Mouse (Mus musculus) hindbrain, embryonic 11.5 days (tissue): ENCODE data around the gene Gpr137b. TPM values are rescaled to one million over a fixed set of nuclear protein-coding genes. Genes with fewer than 3 reads are reported as not detected.
"Not testable (repeated sequence)": the region's sequence is repeated elsewhere in the genome, so short reads cannot be mapped to it uniquely, and the experiment has no call there.

Source experiments
- ATAC-seq: fragments of 200-750 bp; cut with Nextera tagmentation; 2 replicates; pipeline ENCODE4 v1.8.0; 2017; ENCODE audit warnings: mild to moderate bottlenecking, moderate TSS enrichment, moderate library complexity; ENCODE audit not compliant: low FRiP score
- DNase-seq: peaks from one replicate; pipeline ENCODE4 v3.0.0-alpha.2; 2015; ENCODE audit warnings: low spot score
- H3K27ac ChIP-seq: fragments of 300-500 bp; sonication (generic); 2 replicates; pipeline ENCODE4 v1.5.1; 2014; ENCODE audit warnings: mild to moderate bottlenecking, low read depth, low read length
- H3K27me3 ChIP-seq: fragments of 300-500 bp; sonication (generic); 2 replicates; pipeline ENCODE4 v1.6.1; 2014; ENCODE audit warnings: mild to moderate bottlenecking, low read length, moderate library complexity, mixed read lengths; ENCODE audit not compliant: control insufficient read depth, insufficient read depth
- H3K36me3 ChIP-seq: fragments of 300-500 bp; sonication (generic); 2 replicates; pipeline ENCODE4 v1.6.1; 2014; ENCODE audit warnings: mild to moderate bottlenecking, low read length, moderate library complexity, mixed read lengths; ENCODE audit not compliant: control insufficient read depth, insufficient read depth
- H3K4me1 ChIP-seq: fragments of 300-500 bp; sonication (generic); replicated peaks from 2 replicates; pipeline ENCODE4 v1.6.1; 2014; ENCODE audit warnings: low read length, mixed read lengths; ENCODE audit not compliant: control insufficient read depth, insufficient read depth
- H3K4me2 ChIP-seq: fragments of 300-500 bp; sonication (generic); replicated peaks from 2 replicates; pipeline ENCODE4 v1.6.1; 2014; ENCODE audit warnings: mild to moderate bottlenecking, low read depth, low read length
- H3K4me3 ChIP-seq: fragments of 300-500 bp; sonication (generic); 2 replicates; pipeline ENCODE4 v1.5.1; 2014; ENCODE audit warnings: low read depth, low read length
- H3K9ac ChIP-seq: fragments of 300-500 bp; sonication (generic); 2 replicates; pipeline ENCODE4 v1.6.1; 2014; ENCODE audit warnings: low read depth, low read length
- H3K9me3 ChIP-seq: fragments of 300-500 bp; sonication (generic); 2 replicates; pipeline ENCODE4 v1.6.1; 2016; ENCODE audit warnings: low read length; ENCODE audit not compliant: control insufficient read depth
- WGBS: fragments of 180-500 bp; shearing (Covaris S2); extraction: QIAGEN DNeasy Blood & Tissue Kit; methylation state at CpG from one replicate; pipeline ENCODE4 v1.1.7; 2014; 5-methylcytosine and 5-hydroxymethylcytosine counted together
- polyA plus RNA-seq: library from polyadenylated mRNA; unstranded; fragments of >200 nt; fragmentation: Nextera tagmentation; extraction: Ambion mirVana; gene quantifications from 2 replicates; pipeline ENCODE4 v1.2.1, GENCODE M21; 2014

Gpr137b gene
- polyA plus RNA-seq, 1 experiment from 2014 or later, result 31.2 TPM

GRCm38 (mm10) chr13:13377180-13377579 lies 16.6 kb downstream of the Gpr137b start:
- Histone ChIP-seq H3K4me3 (no peak overlapping the region), H3K27me3 (no peaks in the 10 kb centered on the region), H3K4me1 (no peaks in the 10 kb centered on the region), H3K9ac (no peak overlapping the region), H3K27ac (no peak overlapping the region), H3K4me2 (no peak overlapping the region), H3K9me3 (no peaks in the 10 kb centered on the region), H3K36me3 (no peaks in the 10 kb centered on the region)
- WGBS, result 93% methylated on average over 5 of the region's 5 CpGs
- DNase-seq, result no peak
- ATAC-seq, result no peak

- not testable (repeated sequence) for H3K4me1 ChIP-seq, H3K4me3 ChIP-seq, H3K27me3 ChIP-seq, H3K27ac ChIP-seq, H3K4me2 ChIP-seq, H3K9ac ChIP-seq, H3K9me3 ChIP-seq, ATAC-seq, DNase-seq, H3K36me3 ChIP-seq
- WGBS, result 85% methylated on average over 5 of the region's 6 CpGs
Measured at GRCm38 (mm10) chr13:13373965-13374364, 19.8 kb downstream of the Gpr137b start.

DNA sequence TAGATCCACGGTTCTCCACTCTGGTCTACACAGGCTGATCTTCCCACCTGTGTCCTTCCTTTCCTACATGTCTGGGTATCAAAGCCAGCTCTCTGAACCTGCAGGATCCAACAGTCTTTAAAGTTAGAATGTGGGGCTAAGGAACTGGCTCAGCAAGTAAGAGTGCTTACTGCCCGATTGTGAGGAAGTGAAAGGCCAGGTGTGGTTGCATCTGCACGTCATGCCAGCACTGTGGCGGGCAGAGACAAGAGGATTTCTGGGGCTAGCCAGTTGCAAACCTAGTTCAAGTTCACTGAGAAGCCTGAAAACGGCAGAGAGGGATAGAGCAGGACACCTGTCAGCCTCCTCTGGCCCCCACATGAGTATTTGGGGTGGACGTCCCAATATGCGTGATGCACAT lies 22.4 kb downstream of the Gpr137b start:
- DNase-seq, H3K27ac ChIP-seq, H3K27me3 ChIP-seq, H3K9ac ChIP-seq, H3K4me1 ChIP-seq, H3K4me2 ChIP-seq, H3K9me3 ChIP-seq, H3K36me3 ChIP-seq, H3K4me3 ChIP-seq, ATAC-seq: not testable (repeated sequence)
- 92% methylated on average over 7 of the region's 7 CpGs for WGBS

GRCm38 (mm10) chr13:13366371-13366770 lies 27.4 kb downstream of the Gpr137b start:
- not testable (repeated sequence) for H3K9me3 ChIP-seq, H3K4me1 ChIP-seq, H3K36me3 ChIP-seq, H3K9ac ChIP-seq, H3K4me3 ChIP-seq, H3K27ac ChIP-seq, H3K27me3 ChIP-seq, H3K4me2 ChIP-seq, DNase-seq, ATAC-seq
- WGBS, result 93% methylated on average over 2 of the region's 2 CpGs

DNA sequence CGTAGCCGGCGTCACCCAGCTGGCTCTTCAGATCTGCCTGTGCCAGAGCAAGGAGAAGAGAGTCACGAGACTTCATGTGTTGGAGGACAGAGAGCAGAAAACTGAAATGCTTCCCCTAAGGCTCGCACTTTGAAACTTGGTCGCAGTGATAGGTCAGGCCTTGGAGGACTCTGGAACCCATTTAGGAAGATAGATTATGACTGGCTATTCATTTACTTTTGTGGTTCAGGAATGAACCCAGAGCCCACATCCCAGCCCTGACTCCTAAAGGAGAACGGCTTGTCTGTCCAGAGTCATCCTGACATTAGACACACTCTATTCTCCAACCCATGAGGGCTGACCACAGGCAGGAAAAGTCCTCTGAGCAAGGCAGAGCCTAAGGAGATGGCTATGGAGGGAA lies 30.3 kb downstream of the Gpr137b start:
- not testable (repeated sequence) for ATAC-seq, H3K9ac ChIP-seq, H3K27ac ChIP-seq, H3K4me1 ChIP-seq, H3K9me3 ChIP-seq, H3K27me3 ChIP-seq, H3K4me2 ChIP-seq, DNase-seq, H3K4me3 ChIP-seq, H3K36me3 ChIP-seq
- WGBS, result 94% methylated on average over 7 of the region's 7 CpGs

DNA sequence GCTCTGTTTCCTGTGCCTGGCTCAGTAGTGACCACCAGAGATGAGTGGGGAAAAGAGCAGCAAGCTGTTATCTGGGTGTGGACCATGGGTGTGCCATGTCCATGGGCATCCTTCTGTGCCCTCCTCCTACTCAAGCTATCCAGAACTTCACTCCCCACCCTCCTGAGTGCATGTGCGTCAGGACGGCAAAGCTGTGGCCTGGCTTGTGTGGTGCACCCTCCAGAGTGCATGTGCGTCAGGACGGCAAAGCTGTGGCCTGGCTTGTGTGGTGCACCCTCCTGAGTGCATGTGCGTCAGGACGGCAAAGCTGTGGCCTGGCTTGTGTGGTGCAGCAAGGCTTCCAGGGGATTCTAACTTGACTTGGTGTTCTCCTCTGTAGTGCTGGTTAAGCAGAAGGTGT lies 31.6 kb downstream of the Gpr137b start:
- H3K9ac ChIP-seq, result not testable (repeated sequence)

GRCm38 (mm10) chr13:13360045-13360444 lies 33.8 kb downstream of the Gpr137b start:
- H3K4me1 ChIP-seq, H3K4me3 ChIP-seq, H3K9ac ChIP-seq, H3K4me2 ChIP-seq, DNase-seq, ATAC-seq, H3K27ac ChIP-seq, H3K9me3 ChIP-seq, H3K36me3 ChIP-seq, H3K27me3 ChIP-seq: not testable (repeated sequence)
- 97% methylated on average over 4 of the region's 4 CpGs for WGBS

More for the DNA sequence above, 31.6 kb downstream of the Gpr137b start:
- WGBS, result 94% methylated on average over 6 of the region's 6 CpGs
- H3K27ac ChIP-seq, DNase-seq, H3K4me1 ChIP-seq, H3K4me2 ChIP-seq, ATAC-seq, H3K4me3 ChIP-seq, H3K36me3 ChIP-seq, H3K27me3 ChIP-seq, H3K9me3 ChIP-seq: not testable (repeated sequence)

DNA sequence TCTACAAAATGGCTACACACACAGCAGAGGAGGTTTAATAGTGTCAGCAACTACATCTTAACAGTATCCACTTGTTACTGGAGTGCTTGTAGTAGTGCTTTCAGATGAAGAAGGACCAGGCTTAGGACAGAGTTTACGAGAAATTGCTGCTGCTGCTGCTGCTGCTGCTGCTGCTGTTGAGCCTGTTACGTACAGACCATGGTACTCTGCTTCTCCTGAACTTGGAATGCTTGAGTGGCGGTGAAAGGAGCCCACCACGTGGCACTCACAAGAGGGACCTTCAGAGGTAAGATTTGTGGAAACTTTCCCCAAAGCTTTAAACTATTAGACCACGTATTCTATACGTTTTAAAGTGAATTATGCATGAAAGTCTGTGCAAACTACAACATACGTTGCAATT lies 35.2 kb downstream of the Gpr137b start:
- not testable (repeated sequence) for H3K36me3 ChIP-seq, H3K4me2 ChIP-seq, H3K4me3 ChIP-seq, H3K9me3 ChIP-seq, H3K4me1 ChIP-seq, H3K27me3 ChIP-seq, H3K27ac ChIP-seq, ATAC-seq, DNase-seq, H3K9ac ChIP-seq
- WGBS, result 92% methylated on average over 7 of the region's 7 CpGs

GRCm38 (mm10) chr13:13358097-13358496 lies 35.7 kb downstream of the Gpr137b start:
- H3K4me2 ChIP-seq, H3K9me3 ChIP-seq, DNase-seq, H3K36me3 ChIP-seq, H3K27ac ChIP-seq, H3K4me3 ChIP-seq, H3K27me3 ChIP-seq, ATAC-seq, H3K4me1 ChIP-seq, H3K9ac ChIP-seq: not testable (repeated sequence)
- WGBS, result 90% methylated on average over 8 of the region's 8 CpGs
